Mouse (Mus musculus): Measurements from ENCODE around the gene Klk14. TPM values are rescaled to one million over a fixed set of nuclear protein-coding genes. Genes with fewer than 3 reads are reported as not detected.

Gene Klk14
- polyA plus RNA-seq, 1 experiment from 2014 or later = not detected

DNA sequence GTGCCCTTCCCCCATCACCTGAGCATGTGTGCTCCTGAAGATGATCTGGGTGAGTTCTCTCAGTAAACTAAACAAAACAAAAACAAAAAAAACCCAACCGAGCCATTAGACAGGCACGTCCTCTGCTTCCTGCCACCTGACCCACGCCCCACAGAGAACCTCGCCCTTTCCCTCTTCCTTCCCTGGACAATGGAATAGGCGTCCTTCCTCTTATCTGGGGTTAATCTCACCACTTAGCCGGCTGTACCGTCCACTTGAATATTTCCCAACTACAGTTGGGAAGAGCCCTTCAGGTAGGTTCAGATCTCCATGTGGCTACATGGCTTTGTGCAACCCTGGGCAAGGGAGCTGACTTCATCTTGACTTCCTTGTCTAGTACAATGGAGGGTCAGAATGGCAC is 5.1 kb upstream of the Klk14 start:
- no peak for ATAC-seq (ENCODE audit: low FRiP score, low TSS enrichment)
- no peak for DNase-seq
- Histone ChIP-seq H3K27me3 (ENCODE audit: control insufficient read depth, insufficient read depth, low read length) (no peaks in the 10 kb centered on the region), H3K9ac (replicated peaks; ENCODE audit: low read length) (no peak overlapping the region), H3K4me3 (replicated peaks; ENCODE audit: low read depth, low read length) (no peak overlapping the region), H3K27ac (replicated peaks; ENCODE audit: low read depth, low read length) (no peak overlapping the region), H3K4me2 (ENCODE audit: low read length) (no peak overlapping the region), H3K9me3 (ENCODE audit: control insufficient read depth, low read length) (no peaks in the 10 kb centered on the region), H3K36me3 (ENCODE audit: control insufficient read depth, insufficient read depth, low read length) (no peaks in the 10 kb centered on the region), H3K4me1 (ENCODE audit: control insufficient read depth, insufficient read depth, low read length) (no peaks in the 10 kb centered on the region)
- WGBS = 76% methylated on average over 7 of the region's 7 CpGs

DNA sequence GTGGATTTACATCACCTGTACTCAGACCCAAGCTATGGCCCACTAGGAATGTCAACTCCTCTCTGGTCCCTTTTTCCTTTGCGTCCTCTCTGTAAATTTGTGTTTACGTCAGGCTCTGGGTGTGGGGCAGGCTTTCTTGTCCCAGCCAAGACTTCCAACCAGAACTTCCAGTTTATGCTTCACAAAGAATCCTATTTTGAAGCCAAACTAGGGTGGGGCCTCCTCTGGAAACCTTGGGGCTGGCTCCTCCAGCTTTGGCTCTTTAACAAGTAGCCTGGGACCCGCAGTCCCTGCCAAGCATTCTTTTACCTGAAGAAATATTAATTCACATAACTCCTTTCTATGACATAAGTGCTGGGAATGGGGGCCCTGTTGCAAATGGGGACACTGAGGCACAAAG is 19.8 kb downstream of the Klk14 start:
- no peaks in the 10 kb centered on the region for H3K4me1 ChIP-seq (ENCODE audit: control insufficient read depth, insufficient read depth, low read length)
- H3K4me2 ChIP-seq (ENCODE audit: low read length) = no peak overlapping the region
- no peak for ATAC-seq (ENCODE audit: low FRiP score, low TSS enrichment)
- WGBS = 96% methylated on average over 3 of the region's 3 CpGs
- no peak overlapping the region for H3K9ac ChIP-seq (replicated peaks; ENCODE audit: low read length)
- H3K27me3 ChIP-seq (ENCODE audit: control insufficient read depth, insufficient read depth, low read length) = no peaks in the 10 kb centered on the region
- no peak overlapping the region for H3K4me3 ChIP-seq (replicated peaks; ENCODE audit: low read depth, low read length)
- H3K27ac ChIP-seq (replicated peaks; ENCODE audit: low read depth, low read length) = no peak overlapping the region
- no peaks in the 10 kb centered on the region for H3K9me3 ChIP-seq (ENCODE audit: control insufficient read depth, low read length)
- no peak for DNase-seq
- no peaks in the 10 kb centered on the region for H3K36me3 ChIP-seq (ENCODE audit: control insufficient read depth, insufficient read depth, low read length)

DNA sequence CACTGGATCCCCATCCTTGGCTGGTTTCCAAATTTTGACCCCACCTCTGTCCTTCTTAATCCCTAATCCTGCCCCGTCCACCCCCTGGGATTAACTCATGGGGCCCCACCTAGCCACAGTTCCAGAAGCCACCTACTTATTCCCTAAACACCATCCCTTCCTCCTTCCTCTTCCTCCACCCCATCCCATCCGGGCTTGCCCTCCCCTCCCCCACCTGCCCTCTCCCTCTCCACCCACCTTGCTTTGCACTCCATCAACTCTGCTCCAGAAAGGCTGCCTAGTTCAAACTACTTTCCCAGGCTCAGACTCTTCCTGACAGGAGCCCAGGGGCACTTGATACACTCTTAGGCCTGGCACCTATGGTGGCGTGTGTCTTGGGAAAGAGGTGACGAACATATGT is 22.0 kb downstream of the Klk14 start, which contains the start of gene Klk13:
Klk13 (plus strand) TSS at position 301 of the 400 bp plus-strand sequence.
- no peak within 1 kb of the TSS for H3K9ac ChIP-seq (replicated peaks; ENCODE audit: low read length)
- WGBS = 57% methylated on average over 4 of the region's 4 CpGs
- ATAC-seq (ENCODE audit: low FRiP score, low TSS enrichment) = no peak

DNA sequence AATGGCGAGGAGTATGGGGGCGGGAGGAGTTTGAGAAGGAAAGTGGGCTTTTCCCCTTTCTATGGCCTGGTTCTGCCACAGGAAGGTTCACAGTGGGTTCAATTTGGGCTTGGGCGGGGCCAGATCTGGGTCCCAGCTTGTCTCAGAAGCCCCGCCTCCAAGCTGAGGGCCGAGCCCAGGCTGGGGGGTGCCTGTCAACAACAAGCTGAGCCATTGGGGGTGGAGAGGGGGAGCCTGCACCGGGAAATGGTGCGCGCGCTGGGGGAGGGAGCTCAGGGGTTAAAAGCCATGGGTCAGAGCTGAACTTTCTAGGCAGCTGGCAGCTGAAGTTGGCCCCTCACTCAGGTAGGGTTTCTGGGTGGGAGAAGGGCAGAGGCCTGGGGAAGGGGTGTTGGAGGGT is 22.7 kb downstream of the Klk14 start:
- Histone ChIP-seq H3K9me3 (ENCODE audit: control insufficient read depth, low read length) (no peaks in the 10 kb centered on the region), H3K4me3 (replicated peaks; ENCODE audit: low read depth, low read length) (no peak overlapping the region), H3K27ac (replicated peaks; ENCODE audit: low read depth, low read length) (no peak overlapping the region), H3K36me3 (ENCODE audit: control insufficient read depth, insufficient read depth, low read length) (no peaks in the 10 kb centered on the region), H3K4me2 (ENCODE audit: low read length) (no peak overlapping the region), H3K9ac (replicated peaks; ENCODE audit: low read length) (no peak overlapping the region), H3K4me1 (ENCODE audit: control insufficient read depth, insufficient read depth, low read length) (no peaks in the 10 kb centered on the region), H3K27me3 (ENCODE audit: control insufficient read depth, insufficient read depth, low read length) (no peaks in the 10 kb centered on the region)
- WGBS = 8% methylated on average over 9 of the region's 9 CpGs
- no peak for DNase-seq
- ATAC-seq (ENCODE audit: low FRiP score, low TSS enrichment) = no peak

More for the DNA sequence above, 22.0 kb downstream of the Klk14 start, which contains the start of gene Klk13:
- H3K4me1 ChIP-seq (ENCODE audit: control insufficient read depth, insufficient read depth, low read length) = no peaks in the 10 kb centered on the region
- H3K36me3 ChIP-seq (ENCODE audit: control insufficient read depth, insufficient read depth, low read length) = no peaks in the 10 kb centered on the region
- no peak within 1 kb of the TSS for H3K4me2 ChIP-seq (ENCODE audit: low read length)
- no peak within 1 kb of the TSS for H3K27ac ChIP-seq (replicated peaks; ENCODE audit: low read depth, low read length)
- no peaks in the 10 kb centered on the region for H3K9me3 ChIP-seq (ENCODE audit: control insufficient read depth, low read length)
- H3K4me3 ChIP-seq (replicated peaks; ENCODE audit: low read depth, low read length) = no peak within 1 kb of the TSS
- no peak for DNase-seq
- H3K27me3 ChIP-seq (ENCODE audit: control insufficient read depth, insufficient read depth, low read length) = no peaks in the 10 kb centered on the region

DNA sequence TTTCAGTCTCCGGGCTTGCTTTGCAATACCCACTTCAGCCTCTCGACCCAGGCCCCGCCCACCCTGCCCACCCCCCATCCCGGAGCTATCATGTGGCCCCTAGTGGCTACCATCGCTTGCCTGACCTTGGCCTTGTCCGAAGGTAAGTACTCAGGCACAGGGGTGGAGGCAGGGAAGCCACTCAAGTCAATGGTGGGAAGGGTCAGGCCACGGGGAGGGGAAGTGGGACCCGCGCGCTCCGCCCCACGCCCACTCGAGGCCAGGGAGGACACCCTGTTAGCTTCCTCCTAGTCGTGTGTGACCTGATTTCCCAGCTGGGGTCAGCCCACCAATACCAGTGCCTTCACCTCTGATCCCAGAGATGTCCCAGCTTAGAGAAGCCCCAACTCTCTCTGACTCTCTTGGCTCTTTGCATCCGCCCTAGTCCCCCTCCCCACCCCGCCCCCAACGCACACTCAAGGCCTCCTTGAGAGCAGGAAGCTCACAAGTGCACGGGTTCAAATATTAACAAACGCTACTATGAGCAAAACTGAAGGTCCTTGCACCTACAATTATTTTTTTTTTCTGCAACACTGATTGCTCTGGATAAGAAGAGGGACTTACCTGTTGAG is 23.6 kb downstream of the Klk14 start:
- H3K36me3 ChIP-seq (ENCODE audit: control insufficient read depth, insufficient read depth, low read length) = no peaks in the 10 kb centered on the region
- H3K4me2 ChIP-seq (ENCODE audit: low read length) = no peak overlapping the region
- H3K4me3 ChIP-seq (replicated peaks; ENCODE audit: low read depth, low read length) = no peak overlapping the region
- no peak overlapping the region for H3K9ac ChIP-seq (replicated peaks; ENCODE audit: low read length)
- no peak for DNase-seq
- no peaks in the 10 kb centered on the region for H3K27me3 ChIP-seq (ENCODE audit: control insufficient read depth, insufficient read depth, low read length)
- H3K27ac ChIP-seq (replicated peaks; ENCODE audit: low read depth, low read length) = no peak overlapping the region
- no peaks in the 10 kb centered on the region for H3K4me1 ChIP-seq (ENCODE audit: control insufficient read depth, insufficient read depth, low read length)
- H3K9me3 ChIP-seq (ENCODE audit: control insufficient read depth, low read length) = no peaks in the 10 kb centered on the region
- ATAC-seq (ENCODE audit: low FRiP score, low TSS enrichment) = no peak
- WGBS = 13% methylated on average over 19 of the region's 19 CpGs

Other genes starting within 250 kb of the Klk14 start
- not detected in 2 replicates for gene Cldnd2, start 249.6 kb upstream of the Klk14 start, polyA plus RNA-seq (2014; fragmentation: Nextera tagmentation; extraction: Ambion mirVana)
- 101 and 120 TPM in 2 replicates for gene Etfb, start 246.3 kb upstream of the Klk14 start, polyA plus RNA-seq (2014; fragmentation: Nextera tagmentation; extraction: Ambion mirVana)
- not detected in 2 replicates for gene Gm45233, start 246.3 kb upstream of the Klk14 start, polyA plus RNA-seq (2014; fragmentation: Nextera tagmentation; extraction: Ambion mirVana)
- 8.0 and 12.5 TPM in 2 replicates for gene Vsig10l, start 227.3 kb upstream of the Klk14 start, polyA plus RNA-seq (2014; fragmentation: Nextera tagmentation; extraction: Ambion mirVana)
- gene Iglon5, start 200.3 kb upstream of the Klk14 start, polyA plus RNA-seq (2014; fragmentation: Nextera tagmentation; extraction: Ambion mirVana) = 8.8 and 12.1 TPM in 2 replicates
- gene 4931406B18Rik, start 184.5 kb upstream of the Klk14 start, polyA plus RNA-seq (2014; fragmentation: Nextera tagmentation; extraction: Ambion mirVana) = not detected in 2 replicates
- 0.38 and 0.65 TPM in 2 replicates for gene Cd33, start 146.0 kb upstream of the Klk14 start, polyA plus RNA-seq (2014; fragmentation: Nextera tagmentation; extraction: Ambion mirVana)
- gene Zfp658, start 128.2 kb upstream of the Klk14 start, polyA plus RNA-seq (2014; fragmentation: Nextera tagmentation; extraction: Ambion mirVana) = 7.0 and 10.3 TPM in 2 replicates
- gene Zfp719, start 110.8 kb upstream of the Klk14 start, polyA plus RNA-seq (2014; fragmentation: Nextera tagmentation; extraction: Ambion mirVana) = 14.5 and 19.4 TPM in 2 replicates
- 0.27 and 0.54 TPM in 2 replicates for gene Zfp819, start 83.2 kb upstream of the Klk14 start, polyA plus RNA-seq (2014; fragmentation: Nextera tagmentation; extraction: Ambion mirVana)
- 0.15 TPM in 1 of 2 replicates, not detected in the other for gene Ceacam18, start 55.7 kb upstream of the Klk14 start, polyA plus RNA-seq (2014; fragmentation: Nextera tagmentation; extraction: Ambion mirVana)
- gene Siglece, start 30.3 kb upstream of the Klk14 start, polyA plus RNA-seq (2014; fragmentation: Nextera tagmentation; extraction: Ambion mirVana) = 0.21 TPM in 1 of 2 replicates, not detected in the other
- 16.6 and 23.4 TPM in 2 replicates for gene Ctu1, start 18.4 kb upstream of the Klk14 start, polyA plus RNA-seq (2014; fragmentation: Nextera tagmentation; extraction: Ambion mirVana)
- not detected in 2 replicates for gene Klk13, start 22.1 kb downstream of the Klk14 start, polyA plus RNA-seq (2014; fragmentation: Nextera tagmentation; extraction: Ambion mirVana)
- gene Klk12, start 78.5 kb downstream of the Klk14 start, polyA plus RNA-seq (2014; fragmentation: Nextera tagmentation; extraction: Ambion mirVana) = not detected in 2 replicates
- gene Klk11, start 84.2 kb downstream of the Klk14 start, polyA plus RNA-seq (2014; fragmentation: Nextera tagmentation; extraction: Ambion mirVana) = not detected in 2 replicates
- gene Klk10, start 90.6 kb downstream of the Klk14 start, polyA plus RNA-seq (2014; fragmentation: Nextera tagmentation; extraction: Ambion mirVana) = not detected in 2 replicates
- not detected in 2 replicates for gene Klk9, start 101.5 kb downstream of the Klk14 start, polyA plus RNA-seq (2014; fragmentation: Nextera tagmentation; extraction: Ambion mirVana)
- gene Klk8, start 107.2 kb downstream of the Klk14 start, polyA plus RNA-seq (2014; fragmentation: Nextera tagmentation; extraction: Ambion mirVana) = 6.2 and 6.7 TPM in 2 replicates
- gene Klk7, start 120.9 kb downstream of the Klk14 start, polyA plus RNA-seq (2014; fragmentation: Nextera tagmentation; extraction: Ambion mirVana) = not detected in 2 replicates
- gene Klk6, start 134.1 kb downstream of the Klk14 start, polyA plus RNA-seq (2014; fragmentation: Nextera tagmentation; extraction: Ambion mirVana) = not detected in 2 replicates
- gene Klk5, start 151.6 kb downstream of the Klk14 start, polyA plus RNA-seq (2014; fragmentation: Nextera tagmentation; extraction: Ambion mirVana) = not detected in 2 replicates
- gene Klk4, start 190.7 kb downstream of the Klk14 start, polyA plus RNA-seq (2014; fragmentation: Nextera tagmentation; extraction: Ambion mirVana) = not detected in 2 replicates
- not detected in 2 replicates for gene Klk15, start 243.3 kb downstream of the Klk14 start, polyA plus RNA-seq (2014; fragmentation: Nextera tagmentation; extraction: Ambion mirVana)